Mouse (Mus musculus) kidney, adult 8-10 months (tissue): Measurements from ENCODE around the gene Hist2h3c2.

Source experiments
- DNase-seq, 2 experiments: peaks; one replicate each; pipeline ENCODE4 v3.0.0; 2022

The Hist2h3c2 gene

GRCm38 (mm10) chr3:96195616-96196313 lies 43.2 kb downstream of the Hist2h3c2 start:
- DNase-seq, result no peak

GRCm38 (mm10) chr3:96194966-96195365 lies 44.0 kb downstream of the Hist2h3c2 start:
- no peak for DNase-seq

GRCm38 (mm10) chr3:96192977-96193376 lies 46.0 kb downstream of the Hist2h3c2 start:
- DNase-seq, result no peak
